Mouse (Mus musculus): ENCODE results near the gene Gm36028. TPM values are rescaled to one million over a fixed set of nuclear protein-coding genes. Genes with fewer than 3 reads are reported as not detected.
A peak's percentile ranks its signal among the peaks of the same experiment; 100 is the strongest.

Gm36028 gene
- polyA plus RNA-seq, 1 experiment from 2014 or later = 1.1 TPM

GRCm38 (mm10) chr16:37856327-37856726 is 4.6 kb downstream of the Gm36028 start:
- Histone ChIP-seq H3K36me3 (no peaks in the 10 kb centered on the region), H3K4me2 (no peak overlapping the region), H3K27ac (no peak overlapping the region), H3K9ac (no peak overlapping the region), H3K4me1 (0 out of 2 replicates have a peak, but pooled peaks cover 4% of the 10 kb centered on the region), H3K4me3 (replicated peaks) (no peak overlapping the region), H3K9me3 (no peaks in the 10 kb centered on the region), H3K27me3 (replicated peaks) (no peaks in the 10 kb centered on the region)
- WGBS = 30% methylated on average over 3 of the region's 3 CpGs
- no peak for ATAC-seq (ENCODE audit: insufficient read depth, low FRiP score, low read depth)

GRCm38 (mm10) chr16:37855583-37855982 is 5.4 kb downstream of the Gm36028 start:
- ATAC-seq (ENCODE audit: insufficient read depth, low FRiP score, low read depth) = no peak
- 39% methylated on average over 8 of the region's 8 CpGs for WGBS
- Histone ChIP-seq H3K27ac (no peak overlapping the region), H3K27me3 (replicated peaks) (no peaks in the 10 kb centered on the region), H3K4me1 (0 out of 2 replicates have a peak, but pooled peaks cover 4% of the 10 kb centered on the region), H3K9ac (no peak overlapping the region), H3K36me3 (no peaks in the 10 kb centered on the region), H3K4me3 (replicated peaks) (no peak overlapping the region), H3K4me2 (no peak overlapping the region), H3K9me3 (no peaks in the 10 kb centered on the region)

DNA sequence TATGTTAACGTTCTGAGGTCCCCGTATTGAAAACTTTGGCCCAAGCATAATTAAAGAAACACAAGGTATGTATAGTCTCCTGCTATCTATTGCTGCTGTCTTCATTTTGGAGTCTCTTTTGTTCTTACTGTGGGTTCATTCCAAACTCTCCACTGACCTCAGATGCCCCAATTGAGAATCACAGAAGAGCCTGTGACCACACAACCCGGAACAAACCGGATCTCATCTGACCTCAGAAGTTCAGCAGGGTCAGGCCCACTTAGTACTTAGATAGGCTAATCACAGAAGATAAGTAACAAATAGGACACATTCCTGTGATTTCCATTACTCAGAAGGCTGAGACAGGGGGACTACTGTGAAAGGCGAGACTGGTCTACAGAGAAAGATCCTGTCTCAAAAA is 6.4 kb downstream of the Gm36028 start:
- Histone ChIP-seq H3K4me2 (no peak overlapping the region), H3K27me3 (replicated peaks) (no peaks in the 10 kb centered on the region), H3K4me3 (replicated peaks) (no peak overlapping the region), H3K27ac (no peak overlapping the region), H3K9me3 (no peaks in the 10 kb centered on the region), H3K4me1 (0 out of 2 replicates have a peak, but pooled peaks cover 4% of the 10 kb centered on the region), H3K36me3 (no peaks in the 10 kb centered on the region), H3K9ac (no peak overlapping the region)
- ATAC-seq (ENCODE audit: insufficient read depth, low FRiP score, low read depth) = no peak
- 36% methylated on average over 5 of the region's 5 CpGs for WGBS

DNA sequence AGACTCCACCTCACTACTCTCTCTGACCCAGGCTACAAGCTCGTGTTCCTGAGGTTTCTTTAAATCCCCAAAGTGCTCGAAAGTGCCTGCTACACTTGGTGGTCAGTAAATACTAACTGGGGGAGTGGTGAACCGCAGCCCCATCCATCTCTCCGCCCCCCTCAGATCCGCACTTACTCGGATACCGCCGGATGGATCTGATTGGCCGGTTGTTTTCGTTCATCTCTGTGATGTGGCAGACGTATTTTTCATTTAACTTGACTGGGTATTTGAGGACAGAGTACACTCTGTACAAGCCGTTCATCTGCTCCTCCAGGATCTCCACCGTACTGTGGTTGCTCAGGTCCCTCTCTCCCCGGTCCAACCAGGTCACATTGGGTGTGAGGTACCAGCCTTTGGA is 6.9 kb downstream of the Gm36028 start:
- WGBS = 67% methylated on average over 14 of the region's 14 CpGs
- H3K9me3 ChIP-seq = no peaks in the 10 kb centered on the region
- no peak overlapping the region for H3K27ac ChIP-seq

DNA sequence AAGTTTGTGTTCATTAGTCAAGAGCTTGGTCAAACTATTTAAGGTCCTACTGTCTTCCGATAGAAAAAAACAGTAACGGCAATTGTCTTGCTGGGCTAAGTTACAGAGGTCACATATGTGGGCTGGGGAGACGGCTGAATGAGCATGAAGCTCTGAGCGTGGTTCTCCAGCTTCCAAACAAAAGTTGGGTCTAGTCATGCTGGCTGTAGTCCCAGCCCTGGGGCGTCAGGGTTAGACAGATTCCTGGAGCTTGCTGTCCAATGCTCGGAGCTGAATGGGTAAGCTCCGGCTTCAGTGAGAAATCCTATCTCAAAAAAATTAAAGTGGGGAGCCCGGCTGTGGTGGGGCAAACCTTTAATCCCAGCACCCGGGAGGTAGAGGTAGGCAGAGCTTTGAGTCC is 7.7 kb downstream of the Gm36028 start:
- Histone ChIP-seq H3K4me1 (0 out of 2 replicates have a peak, but pooled peaks cover 4% of the 10 kb centered on the region), H3K9me3 (no peaks in the 10 kb centered on the region), H3K4me2 (no peak overlapping the region), H3K27ac (no peak overlapping the region), H3K27me3 (replicated peaks) (no peaks in the 10 kb centered on the region), H3K36me3 (no peaks in the 10 kb centered on the region), H3K9ac (no peak overlapping the region), H3K4me3 (replicated peaks) (no peak overlapping the region)
- ATAC-seq (ENCODE audit: insufficient read depth, low FRiP score, low read depth) = no peak
- WGBS = 55% methylated on average over 9 of the region's 9 CpGs

More for the DNA sequence above, 6.9 kb downstream of the Gm36028 start:
- H3K27me3 ChIP-seq (replicated peaks) = no peaks in the 10 kb centered on the region
- no peaks in the 10 kb centered on the region for H3K36me3 ChIP-seq
- no peak overlapping the region for H3K4me2 ChIP-seq
- ATAC-seq (ENCODE audit: insufficient read depth, low FRiP score, low read depth) = no peak
- H3K9ac ChIP-seq = no peak overlapping the region
- H3K4me3 ChIP-seq (replicated peaks) = no peak overlapping the region
- 0 out of 2 replicates have a peak, but pooled peaks cover 4% of the 10 kb centered on the region for H3K4me1 ChIP-seq

- Histone ChIP-seq H3K9ac (no peak overlapping the region), H3K36me3 (no peaks in the 10 kb centered on the region), H3K4me1 (0 out of 2 replicates have a peak, but pooled peaks cover 4% of the 10 kb centered on the region), H3K27me3 (replicated peaks) (no peaks in the 10 kb centered on the region), H3K4me2 (no peak overlapping the region), H3K4me3 (replicated peaks) (no peak overlapping the region), H3K27ac (peak overlapping the region; percentile 46; the same call in 1 of the 2 replicates), H3K9me3 (no peaks in the 10 kb centered on the region)
- WGBS = 38% methylated on average over 5 of the region's 5 CpGs
- no peak for ATAC-seq (ENCODE audit: insufficient read depth, low FRiP score, low read depth)
Observed at GRCm38 (mm10) chr16:37851366-37851765, 9.6 kb downstream of the Gm36028 start.

- no peaks in the 10 kb centered on the region for H3K4me1 ChIP-seq
- no peak overlapping the region for H3K4me2 ChIP-seq
- H3K9me3 ChIP-seq = no peaks in the 10 kb centered on the region
- ATAC-seq (ENCODE audit: insufficient read depth, low FRiP score, low read depth) = no peak
- H3K9ac ChIP-seq = no peak overlapping the region
- 81% methylated on average over 3 of the region's 3 CpGs for WGBS
- no peaks in the 10 kb centered on the region for H3K36me3 ChIP-seq
- H3K27me3 ChIP-seq (replicated peaks) = no peaks in the 10 kb centered on the region
- H3K4me3 ChIP-seq (replicated peaks) = no peak overlapping the region
- no peak overlapping the region for H3K27ac ChIP-seq
Observed at GRCm38 (mm10) chr16:37847081-37847480, 13.9 kb downstream of the Gm36028 start.

- ATAC-seq (ENCODE audit: insufficient read depth, low FRiP score, low read depth) = no peak
- Histone ChIP-seq H3K36me3 (no peaks in the 10 kb centered on the region), H3K4me1 (no peaks in the 10 kb centered on the region), H3K9ac (no peak overlapping the region), H3K27me3 (replicated peaks) (no peaks in the 10 kb centered on the region), H3K4me2 (no peak overlapping the region), H3K9me3 (no peaks in the 10 kb centered on the region), H3K4me3 (replicated peaks) (no peak overlapping the region), H3K27ac (no peak overlapping the region)
- WGBS = 66% methylated on average over 7 of the region's 7 CpGs
Observed at GRCm38 (mm10) chr16:37845202-37845925, 15.6 kb downstream of the Gm36028 start.

DNA sequence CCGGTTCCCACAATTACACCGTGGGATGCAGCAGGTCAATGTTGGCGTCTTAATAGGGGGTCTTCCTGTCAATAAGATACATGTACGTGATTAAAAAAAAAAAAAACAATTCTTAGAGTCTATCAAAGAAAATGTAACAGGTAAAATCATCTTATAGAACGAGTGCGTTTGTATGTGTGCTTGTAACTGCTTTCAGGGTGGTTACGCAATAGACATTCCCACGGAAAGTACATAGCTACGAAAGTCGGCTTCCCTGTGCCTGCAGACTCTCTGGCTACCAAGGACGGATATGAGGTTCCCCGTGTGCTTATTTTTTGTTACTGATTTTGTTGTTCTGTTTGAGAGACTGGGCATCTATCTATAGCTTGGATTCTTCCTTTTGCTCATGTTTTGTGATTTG is 17.2 kb downstream of the Gm36028 start:
- Histone ChIP-seq H3K4me3 (replicated peaks) (no peak overlapping the region), H3K4me1 (no peaks in the 10 kb centered on the region), H3K36me3 (no peaks in the 10 kb centered on the region), H3K9ac (no peak overlapping the region), H3K27ac (no peak overlapping the region), H3K27me3 (replicated peaks) (no peaks in the 10 kb centered on the region), H3K9me3 (no peaks in the 10 kb centered on the region), H3K4me2 (no peak overlapping the region)
- ATAC-seq (ENCODE audit: insufficient read depth, low FRiP score, low read depth) = no peak
- 85% methylated on average over 12 of the region's 12 CpGs for WGBS

GRCm38 (mm10) chr16:37842439-37842838 is 18.5 kb downstream of the Gm36028 start:
- Histone ChIP-seq H3K9me3 (no peaks in the 10 kb centered on the region), H3K27me3 (replicated peaks) (no peaks in the 10 kb centered on the region), H3K4me2 (no peak overlapping the region), H3K36me3 (no peaks in the 10 kb centered on the region), H3K27ac (no peak overlapping the region), H3K9ac (no peak overlapping the region), H3K4me3 (replicated peaks) (no peak overlapping the region), H3K4me1 (no peaks in the 10 kb centered on the region)
- WGBS = 64% methylated on average over 2 of the region's 2 CpGs
- no peak for ATAC-seq (ENCODE audit: insufficient read depth, low FRiP score, low read depth)

- WGBS = 63% methylated on average over 3 of the region's 3 CpGs
- H3K9ac ChIP-seq = no peak overlapping the region
- no peak for ATAC-seq (ENCODE audit: insufficient read depth, low FRiP score, low read depth)
Observed at GRCm38 (mm10) chr16:37837571-37837970, 23.4 kb downstream of the Gm36028 start.

GRCm38 (mm10) chr16:37831041-37831440 is 29.9 kb downstream of the Gm36028 start:
- no peak for ATAC-seq (ENCODE audit: insufficient read depth, low FRiP score, low read depth)
- Histone ChIP-seq H3K36me3 (peaks cover 60% of the 10 kb centered on the region), H3K9me3 (no peaks in the 10 kb centered on the region), H3K4me2 (no peak overlapping the region), H3K4me3 (replicated peaks) (no peak overlapping the region), H3K9ac (no peak overlapping the region), H3K27me3 (replicated peaks) (no peaks in the 10 kb centered on the region), H3K27ac (no peak overlapping the region), H3K4me1 (no peaks in the 10 kb centered on the region)
- WGBS = 67% methylated on average over 7 of the region's 7 CpGs

More at GRCm38 (mm10) chr16:37837571-37837970, 23.4 kb downstream of the Gm36028 start:
- Histone ChIP-seq H3K27ac (no peak overlapping the region), H3K4me3 (replicated peaks) (no peak overlapping the region), H3K36me3 (peaks cover 21% of the 10 kb centered on the region), H3K4me2 (no peak overlapping the region), H3K9me3 (no peaks in the 10 kb centered on the region), H3K4me1 (no peaks in the 10 kb centered on the region), H3K27me3 (replicated peaks) (no peaks in the 10 kb centered on the region)

Measured in stomach, embryonic 15.5 days (tissue).